Mouse (Mus musculus): ENCODE measurements at regions not wholly inside any gene's neighbourhood (a gene's known extent, or its start where the extent isn't known, plus 50 kb on each side); places are given as distances from the start of the nearest gene placed in this dataset.

- Histone ChIP-seq H3K4me1 (replicated peaks) (peaks cover 16% of the 10 kb centered on the region), H3K9ac (no peak overlapping the region), H3K27ac (ENCODE audit: poor library complexity, severe bottlenecking) (no peak overlapping the region), H3K9me3 (replicated peaks) (0 out of 2 replicates have a peak, but pooled peaks cover 3% of the 10 kb centered on the region), H3K36me3 (no peaks in the 10 kb centered on the region), H3K27me3 (replicated peaks) (no peaks in the 10 kb centered on the region), H3K4me2 (no peak overlapping the region), H3K4me3 (no peak overlapping the region)
- no peak for ATAC-seq (ENCODE audit: insufficient number of reproducible peaks, low FRiP score)
- 82% methylated on average over 2 of the region's 2 CpGs for WGBS
These were observed 347.2 kb downstream of the Tmem232 start for GRCm38 (mm10) chr17:65193341-65193740.

GRCm38 (mm10) chr17:65192432-65193059 is 348.0 kb downstream of the Tmem232 start:
- WGBS: 68% methylated on average over 12 of the region's 12 CpGs
- Histone ChIP-seq H3K4me1 (replicated peaks) (peaks cover 16% of the 10 kb centered on the region), H3K9ac (no peak overlapping the region)

GRCm38 (mm10) chr17:65190839-65191591 is 349.6 kb downstream of the Tmem232 start:
- H3K36me3 ChIP-seq: no peaks in the 10 kb centered on the region
- WGBS: 70% methylated on average over 12 of the region's 12 CpGs
- no peak for ATAC-seq (ENCODE audit: insufficient number of reproducible peaks, low FRiP score)
- H3K4me2 ChIP-seq: 0 out of 2 replicates have a peak overlapping the region, but pooled peaks have one; percentile 13
- H3K4me3 ChIP-seq: no peak overlapping the region
- H3K9me3 ChIP-seq (replicated peaks): 0 out of 2 replicates have a peak, but pooled peaks cover 3% of the 10 kb centered on the region
- no peaks in the 10 kb centered on the region for H3K27me3 ChIP-seq (replicated peaks)
- H3K27ac ChIP-seq (ENCODE audit: poor library complexity, severe bottlenecking): no peak overlapping the region
- no peak overlapping the region for H3K9ac ChIP-seq
- peaks cover 16% of the 10 kb centered on the region for H3K4me1 ChIP-seq (replicated peaks)

More at GRCm38 (mm10) chr17:65192432-65193059, 348.0 kb downstream of the Tmem232 start:
- Histone ChIP-seq H3K4me2 (no peak overlapping the region), H3K27ac (ENCODE audit: poor library complexity, severe bottlenecking) (no peak overlapping the region), H3K27me3 (replicated peaks) (no peaks in the 10 kb centered on the region), H3K4me3 (no peak overlapping the region), H3K36me3 (no peaks in the 10 kb centered on the region), H3K9me3 (replicated peaks) (0 out of 2 replicates have a peak, but pooled peaks cover 3% of the 10 kb centered on the region)
- ATAC-seq (ENCODE audit: insufficient number of reproducible peaks, low FRiP score): no peak

- Histone ChIP-seq H3K36me3 (no peaks in the 10 kb centered on the region), H3K4me3 (no peak overlapping the region), H3K27ac (ENCODE audit: poor library complexity, severe bottlenecking) (no peak overlapping the region), H3K4me1 (replicated peaks) (no peaks in the 10 kb centered on the region), H3K9ac (no peak overlapping the region), H3K9me3 (replicated peaks) (no peaks in the 10 kb centered on the region), H3K4me2 (no peak overlapping the region), H3K27me3 (replicated peaks) (no peaks in the 10 kb centered on the region)
- whole genome bisulfite sequencing: 63% methylated on average over 4 of the region's 4 CpGs
- no peak for ATAC-seq (ENCODE audit: insufficient number of reproducible peaks, low FRiP score)
These were observed 345.3 kb upstream of the 4930583I09Rik start for GRCm38 (mm10) chr17:65181164-65181563.

DNA sequence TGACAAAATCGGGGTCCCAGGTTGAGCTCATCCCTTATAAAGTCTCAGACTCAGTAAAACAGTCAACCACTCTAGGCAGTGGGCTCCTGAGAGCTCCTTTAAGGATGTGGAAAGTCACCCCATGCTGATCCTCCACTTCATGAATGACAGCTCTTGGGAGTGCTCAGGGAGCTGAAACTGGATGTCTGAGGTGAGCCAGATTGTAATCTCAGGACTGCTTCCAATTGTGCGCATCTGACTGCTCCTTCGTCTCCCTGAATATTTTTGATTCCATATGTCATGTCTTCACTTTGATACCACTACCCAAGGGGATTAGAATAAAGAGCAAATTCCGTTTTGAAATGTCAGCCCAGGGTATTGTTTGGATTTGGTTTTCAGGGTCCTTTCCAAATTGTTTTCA is 339.9 kb upstream of the 4930583I09Rik start:
- no peak for ATAC-seq (ENCODE audit: insufficient number of reproducible peaks, low FRiP score)
- no peak overlapping the region for H3K9ac ChIP-seq
- H3K9me3 ChIP-seq (replicated peaks): no peaks in the 10 kb centered on the region
- H3K27ac ChIP-seq (ENCODE audit: poor library complexity, severe bottlenecking): no peak overlapping the region
- WGBS: 74% methylated on average over 4 of the region's 4 CpGs
- no peak overlapping the region for H3K4me3 ChIP-seq
- no peaks in the 10 kb centered on the region for H3K27me3 ChIP-seq (replicated peaks)
- no peaks in the 10 kb centered on the region for H3K36me3 ChIP-seq
- H3K4me1 ChIP-seq (replicated peaks): no peaks in the 10 kb centered on the region
- H3K4me2 ChIP-seq: no peak overlapping the region

DNA sequence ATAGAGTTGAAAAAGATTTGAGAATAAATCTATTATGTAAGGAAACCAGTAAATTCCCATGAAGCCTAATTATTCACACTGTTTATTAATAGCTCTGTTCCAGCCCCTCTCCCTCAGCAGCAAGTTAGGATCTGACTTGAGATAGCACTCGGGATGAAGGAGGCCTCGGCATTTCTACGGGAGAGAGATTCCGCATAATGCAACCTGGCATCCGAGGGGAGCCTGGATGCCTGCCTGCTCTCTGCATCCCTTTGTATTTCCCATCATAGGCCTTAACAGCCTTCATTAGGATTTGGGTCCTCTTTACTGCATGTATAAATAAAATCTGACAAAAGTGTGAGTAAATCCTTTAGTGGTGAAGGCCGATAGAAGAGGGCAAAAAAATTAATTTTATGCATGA is 338.2 kb upstream of the 4930583I09Rik start:
- 76% methylated on average over 6 of the region's 6 CpGs for WGBS
- no peak overlapping the region for H3K4me2 ChIP-seq
- no peaks in the 10 kb centered on the region for H3K9me3 ChIP-seq (replicated peaks)
- H3K27me3 ChIP-seq (replicated peaks): no peaks in the 10 kb centered on the region
- no peaks in the 10 kb centered on the region for H3K4me1 ChIP-seq (replicated peaks)
- H3K27ac ChIP-seq (ENCODE audit: poor library complexity, severe bottlenecking): no peak overlapping the region
- ATAC-seq (ENCODE audit: insufficient number of reproducible peaks, low FRiP score): no peak
- no peaks in the 10 kb centered on the region for H3K36me3 ChIP-seq
- H3K4me3 ChIP-seq: no peak overlapping the region
- H3K9ac ChIP-seq: no peak overlapping the region

GRCm38 (mm10) chr17:65173236-65173635 is 337.4 kb upstream of the 4930583I09Rik start:
- Histone ChIP-seq H3K4me1 (replicated peaks) (no peaks in the 10 kb centered on the region), H3K27me3 (replicated peaks) (no peaks in the 10 kb centered on the region), H3K4me2 (no peak overlapping the region), H3K4me3 (no peak overlapping the region), H3K27ac (ENCODE audit: poor library complexity, severe bottlenecking) (no peak overlapping the region), H3K36me3 (no peaks in the 10 kb centered on the region), H3K9ac (no peak overlapping the region), H3K9me3 (replicated peaks) (no peaks in the 10 kb centered on the region)
- ATAC-seq (ENCODE audit: insufficient number of reproducible peaks, low FRiP score): no peak
- 86% methylated on average over 3 of the region's 3 CpGs for WGBS

- no peaks in the 10 kb centered on the region for H3K9me3 ChIP-seq (replicated peaks)
- H3K36me3 ChIP-seq: no peaks in the 10 kb centered on the region
- 70% methylated on average over 4 of the region's 4 CpGs for WGBS
- ATAC-seq (ENCODE audit: insufficient number of reproducible peaks, low FRiP score): no peak
- H3K4me2 ChIP-seq: no peak overlapping the region
- H3K9ac ChIP-seq: no peak overlapping the region
- no peak overlapping the region for H3K4me3 ChIP-seq
- no peaks in the 10 kb centered on the region for H3K27me3 ChIP-seq (replicated peaks)
- no peaks in the 10 kb centered on the region for H3K4me1 ChIP-seq (replicated peaks)
- no peak overlapping the region for H3K27ac ChIP-seq (ENCODE audit: poor library complexity, severe bottlenecking)
These were observed 334.8 kb upstream of the 4930583I09Rik start for GRCm38 (mm10) chr17:65170691-65171090.

DNA sequence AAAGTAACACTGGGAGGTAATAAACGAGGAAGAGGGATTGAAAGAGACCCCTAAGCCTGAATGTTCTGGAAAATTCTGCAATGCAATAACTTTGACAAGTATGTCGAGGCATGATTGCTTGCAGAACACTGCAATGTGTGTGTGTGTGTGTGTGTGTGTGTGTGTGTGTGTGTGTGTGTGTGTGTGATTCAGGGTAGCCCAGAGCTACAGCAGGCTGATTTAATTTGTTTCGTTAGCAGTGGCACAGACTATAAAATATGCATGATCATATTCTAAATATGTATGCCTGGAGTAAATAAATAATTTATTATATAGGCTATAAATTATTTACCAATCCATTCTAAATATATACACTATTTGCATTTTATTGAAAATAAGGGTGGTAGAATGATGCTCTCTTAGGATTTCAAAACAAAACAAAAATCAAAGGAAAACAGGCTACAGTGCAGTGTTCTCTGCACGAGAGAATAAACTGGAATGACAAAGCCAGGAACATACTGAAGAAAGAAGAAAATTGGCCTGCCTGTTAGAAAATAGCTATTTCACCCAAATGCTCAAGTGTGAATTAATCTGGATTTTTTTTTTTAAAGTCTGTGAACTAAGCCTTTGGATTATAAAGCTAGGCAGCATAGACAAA is 334.2 kb upstream of the 4930583I09Rik start:
- H3K4me1 ChIP-seq (replicated peaks): no peaks in the 10 kb centered on the region
- no peak for ATAC-seq (ENCODE audit: insufficient number of reproducible peaks, low FRiP score)
- WGBS: 72% methylated on average over 4 of the region's 4 CpGs

DNA sequence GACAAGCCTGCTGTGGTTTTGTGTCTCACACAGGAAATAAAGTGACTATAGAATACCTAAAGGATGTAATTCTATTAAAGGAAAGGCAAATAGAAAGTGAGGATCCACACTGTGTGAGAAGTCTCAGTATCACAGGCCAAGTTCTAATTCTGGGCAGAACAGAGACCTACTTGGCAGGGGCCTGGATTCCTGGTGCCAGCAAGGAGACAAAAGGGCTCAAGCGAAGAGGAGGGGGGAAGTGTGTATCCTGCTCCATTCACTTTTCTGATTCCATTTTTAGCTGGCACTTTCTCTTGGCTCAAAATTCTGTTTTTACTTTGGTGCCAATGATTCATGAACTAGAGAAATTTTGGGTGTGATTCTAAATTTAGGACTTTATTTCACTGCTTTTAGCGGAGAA is 310.5 kb upstream of the 4930583I09Rik start:
- no peaks in the 10 kb centered on the region for H3K4me1 ChIP-seq (replicated peaks)
- H3K4me2 ChIP-seq: no peak overlapping the region
- H3K27ac ChIP-seq (ENCODE audit: poor library complexity, severe bottlenecking): no peak overlapping the region
- 73% methylated on average over 2 of the region's 2 CpGs for WGBS
- H3K36me3 ChIP-seq: no peaks in the 10 kb centered on the region
- H3K4me3 ChIP-seq: no peak overlapping the region
- no peaks in the 10 kb centered on the region for H3K27me3 ChIP-seq (replicated peaks)
- no peak for ATAC-seq (ENCODE audit: insufficient number of reproducible peaks, low FRiP score)
- peaks cover 4% of the 10 kb centered on the region; the same call in 1 of the 2 replicates for H3K9me3 ChIP-seq (replicated peaks)
- H3K9ac ChIP-seq: no peak overlapping the region

More for the DNA sequence above, 334.2 kb upstream of the 4930583I09Rik start:
- H3K27ac ChIP-seq (ENCODE audit: poor library complexity, severe bottlenecking): no peak overlapping the region
- H3K9ac ChIP-seq: no peak overlapping the region
- no peak overlapping the region for H3K4me3 ChIP-seq
- H3K4me2 ChIP-seq: no peak overlapping the region
- no peaks in the 10 kb centered on the region for H3K9me3 ChIP-seq (replicated peaks)
- H3K36me3 ChIP-seq: no peaks in the 10 kb centered on the region
- H3K27me3 ChIP-seq (replicated peaks): no peaks in the 10 kb centered on the region

DNA sequence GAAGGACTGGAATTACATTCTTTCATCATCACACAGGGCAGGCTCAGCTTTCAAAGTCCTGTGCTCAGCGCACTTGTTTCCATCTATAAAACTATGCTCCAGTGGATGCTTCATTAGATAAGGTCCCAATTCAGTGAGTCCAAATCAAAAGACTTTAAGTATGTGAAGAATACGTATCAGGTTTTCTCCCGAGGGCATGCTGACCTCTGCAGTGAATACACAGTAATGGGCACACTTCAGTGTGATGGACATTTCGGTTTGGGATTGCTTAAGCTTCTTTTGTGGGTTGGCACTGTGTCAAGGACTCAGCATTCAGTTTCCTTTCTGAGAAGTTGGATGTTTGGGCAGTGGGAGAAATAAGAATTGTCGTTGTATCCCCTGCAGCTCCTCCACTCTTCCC is 278.8 kb upstream of the 4930583I09Rik start:
- Histone ChIP-seq H3K9me3 (replicated peaks) (no peaks in the 10 kb centered on the region), H3K4me3 (no peak overlapping the region), H3K36me3 (no peaks in the 10 kb centered on the region), H3K9ac (no peak overlapping the region), H3K4me2 (no peak overlapping the region), H3K27me3 (replicated peaks) (no peaks in the 10 kb centered on the region), H3K4me1 (replicated peaks) (no peaks in the 10 kb centered on the region), H3K27ac (ENCODE audit: poor library complexity, severe bottlenecking) (no peak overlapping the region)
- ATAC-seq (ENCODE audit: insufficient number of reproducible peaks, low FRiP score): no peak
- WGBS: 69% methylated on average over 5 of the region's 5 CpGs

All from heart, embryonic 12.5 days (tissue).